Mouse (Mus musculus): ENCODE measurements at regions not wholly inside any gene's neighbourhood (a gene's known extent, or its start where the extent isn't known, plus 50 kb on each side); places are given as distances from the start of the nearest gene placed in this dataset.
"Not testable (repeated sequence)": the region's sequence is repeated elsewhere in the genome, so short reads cannot be mapped to it uniquely, and the experiment has no call there.

DNA sequence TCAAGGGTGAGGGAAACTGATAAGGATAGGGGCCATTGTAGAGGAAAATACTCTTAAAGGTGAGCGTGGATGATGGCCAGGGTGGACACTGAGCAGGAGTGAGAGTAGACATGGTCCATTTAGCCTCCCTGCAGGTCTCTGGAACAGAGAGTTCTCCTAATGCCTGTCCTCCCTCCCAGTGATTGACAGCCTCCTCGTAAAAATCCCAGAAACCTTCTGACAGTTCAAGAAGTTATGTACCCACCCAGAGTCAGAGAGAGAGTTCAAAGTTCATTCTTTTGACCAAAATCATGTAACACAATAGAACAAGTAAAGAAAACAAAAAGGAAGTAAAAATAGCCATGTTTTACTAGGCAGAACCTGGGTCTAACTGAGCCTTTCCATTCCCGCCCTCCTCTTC, 64.5 kb upstream of the Nt5e start:
- no peak for DNase-seq (ENCODE audit: low spot score)
- H3K27me3 ChIP-seq (ENCODE audit: low read depth, poor library complexity, severe bottlenecking): no peaks in the 10 kb centered on the region
- H3K9me3 ChIP-seq (replicated peaks): no peaks in the 10 kb centered on the region
- no peaks in the 10 kb centered on the region for H3K4me1 ChIP-seq
- 83% methylated on average over 3 of the region's 3 CpGs for WGBS
- no peak overlapping the region for H3K27ac ChIP-seq
- H3K36me3 ChIP-seq: no peaks in the 10 kb centered on the region
- no peak overlapping the region for H3K4me3 ChIP-seq

DNA sequence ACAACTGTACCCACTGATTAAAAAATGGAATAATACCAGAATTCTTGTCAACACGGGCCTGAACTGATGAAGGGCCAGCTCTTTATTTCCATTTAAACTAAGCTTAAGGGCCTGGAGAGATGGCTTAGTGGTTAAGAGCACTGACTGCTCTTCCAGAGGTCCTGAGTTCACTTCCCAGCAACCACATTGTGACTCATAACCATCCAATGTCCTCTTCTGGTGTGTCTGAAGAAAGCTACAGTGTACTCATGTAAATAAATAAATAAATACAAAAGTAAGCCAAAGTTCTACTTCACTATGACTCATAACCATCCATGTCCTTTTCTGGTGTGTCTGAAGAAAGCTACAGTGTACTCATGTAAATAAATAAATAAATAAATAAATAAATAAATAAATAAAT, 60.7 kb upstream of the Nt5e start:
- H3K9me3 ChIP-seq (replicated peaks); DNase-seq (ENCODE audit: low spot score); H3K27me3 ChIP-seq (ENCODE audit: low read depth, poor library complexity, severe bottlenecking); H3K36me3 ChIP-seq; H3K4me1 ChIP-seq; H3K4me3 ChIP-seq; H3K27ac ChIP-seq: not testable (repeated sequence)
- 97% methylated on average over 1 of the region's 1 CpGs for WGBS

DNA sequence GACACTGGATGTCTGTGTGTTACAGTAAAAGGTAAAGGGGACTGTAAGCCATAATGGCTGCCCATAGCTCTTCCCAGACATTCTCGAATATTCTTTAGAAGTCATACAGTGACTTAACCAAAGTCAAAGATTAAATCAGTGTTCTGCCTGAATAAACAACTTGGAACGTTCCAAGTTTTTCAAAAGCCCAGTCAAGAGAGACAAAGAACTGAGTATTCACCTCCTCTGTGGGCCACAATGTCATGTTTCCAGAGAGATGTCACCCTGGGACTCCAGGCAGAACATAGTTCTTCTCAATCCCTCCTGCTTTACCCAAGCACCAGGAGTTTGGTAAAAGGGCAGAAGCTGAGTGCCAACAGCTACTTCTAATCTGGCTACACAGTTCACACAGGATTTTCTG, 58.2 kb upstream of the Nt5e start:
- Histone ChIP-seq H3K27ac (no peak overlapping the region), H3K27me3 (ENCODE audit: low read depth, poor library complexity, severe bottlenecking) (no peaks in the 10 kb centered on the region), H3K9me3 (replicated peaks) (no peaks in the 10 kb centered on the region), H3K36me3 (no peaks in the 10 kb centered on the region), H3K4me3 (no peak overlapping the region), H3K4me1 (no peaks in the 10 kb centered on the region)
- no peak for DNase-seq (ENCODE audit: low spot score)
- 85% methylated on average over 2 of the region's 2 CpGs for WGBS

DNA sequence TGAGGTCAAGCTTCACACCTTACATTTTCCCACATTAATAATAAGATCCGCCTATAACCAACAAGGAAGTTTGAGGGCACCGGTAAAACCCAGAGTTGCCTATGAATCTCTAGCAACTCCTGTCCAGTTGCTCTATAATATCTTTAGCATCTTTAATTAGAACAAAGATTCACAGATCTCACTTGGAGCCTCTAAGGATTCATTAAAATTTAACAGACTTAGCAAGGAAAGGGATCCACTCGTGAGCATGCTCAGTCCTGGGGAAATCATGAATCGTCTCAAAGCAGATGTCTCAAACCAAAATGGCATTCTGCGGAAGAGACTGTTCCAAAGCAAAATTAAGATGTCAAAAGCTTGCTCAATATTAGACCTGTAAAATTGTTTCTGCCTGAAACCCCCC, 57.8 kb upstream of the Nt5e start:
- H3K4me3 ChIP-seq: no peak overlapping the region
- WGBS: 90% methylated on average over 5 of the region's 5 CpGs
- H3K27me3 ChIP-seq (ENCODE audit: low read depth, poor library complexity, severe bottlenecking): no peaks in the 10 kb centered on the region
- no peaks in the 10 kb centered on the region for H3K9me3 ChIP-seq (replicated peaks)
- no peaks in the 10 kb centered on the region for H3K36me3 ChIP-seq
- no peaks in the 10 kb centered on the region for H3K4me1 ChIP-seq
- no peak overlapping the region for H3K27ac ChIP-seq
- DNase-seq (ENCODE audit: low spot score): no peak

DNA sequence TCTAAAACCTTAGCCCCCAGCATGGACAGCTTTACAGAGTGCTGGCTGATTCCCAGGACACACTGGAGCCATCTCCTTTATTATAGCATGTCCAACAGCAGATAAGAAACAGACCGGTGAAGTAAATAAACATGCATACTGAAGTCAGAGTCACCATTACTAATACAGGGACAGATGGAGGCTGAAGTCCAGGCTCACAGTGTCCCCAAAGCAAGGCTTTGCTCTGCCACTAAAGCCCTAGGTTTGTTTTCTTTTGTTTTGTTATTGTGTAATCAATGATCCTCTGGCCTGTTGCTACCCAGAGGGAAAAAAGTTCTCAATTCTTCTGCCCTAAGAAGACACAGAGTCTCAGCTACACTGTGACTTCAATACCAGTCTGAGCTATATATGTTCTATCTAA, 56.2 kb upstream of the Nt5e start:
- no peak overlapping the region for H3K4me3 ChIP-seq
- no peaks in the 10 kb centered on the region for H3K9me3 ChIP-seq (replicated peaks)
- H3K4me1 ChIP-seq: no peaks in the 10 kb centered on the region
- WGBS: 86% methylated on average over 1 of the region's 1 CpGs
- H3K36me3 ChIP-seq: no peaks in the 10 kb centered on the region
- no peaks in the 10 kb centered on the region for H3K27me3 ChIP-seq (ENCODE audit: low read depth, poor library complexity, severe bottlenecking)
- DNase-seq (ENCODE audit: low spot score): no peak
- H3K27ac ChIP-seq: no peak overlapping the region

DNA sequence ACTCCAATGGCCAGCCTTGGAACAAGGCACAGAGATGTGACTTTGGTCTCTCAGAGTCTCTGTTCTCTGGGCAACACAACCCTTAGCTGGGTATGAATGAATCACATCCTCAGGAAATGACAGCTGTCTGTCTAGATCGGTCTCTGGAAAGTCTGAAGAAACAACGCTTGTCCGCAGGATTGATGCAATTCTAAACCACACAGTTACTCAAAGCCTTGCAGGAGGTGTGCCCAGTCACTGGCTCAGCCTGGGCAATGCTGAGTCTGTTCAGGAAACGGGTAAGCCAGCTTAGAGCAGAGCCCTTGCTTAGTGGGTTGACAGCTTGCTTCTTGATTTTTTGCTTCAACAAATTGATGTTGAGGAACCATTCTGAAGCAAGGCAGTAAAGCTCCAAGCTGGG, 53.7 kb upstream of the Nt5e start:
- H3K36me3 ChIP-seq: no peaks in the 10 kb centered on the region
- H3K4me3 ChIP-seq: no peak overlapping the region
- H3K9me3 ChIP-seq (replicated peaks): no peaks in the 10 kb centered on the region
- 84% methylated on average over 4 of the region's 4 CpGs for WGBS
- no peak for DNase-seq (ENCODE audit: low spot score)
- H3K27me3 ChIP-seq (ENCODE audit: low read depth, poor library complexity, severe bottlenecking): no peaks in the 10 kb centered on the region
- no peaks in the 10 kb centered on the region for H3K4me1 ChIP-seq
- no peak overlapping the region for H3K27ac ChIP-seq

DNA sequence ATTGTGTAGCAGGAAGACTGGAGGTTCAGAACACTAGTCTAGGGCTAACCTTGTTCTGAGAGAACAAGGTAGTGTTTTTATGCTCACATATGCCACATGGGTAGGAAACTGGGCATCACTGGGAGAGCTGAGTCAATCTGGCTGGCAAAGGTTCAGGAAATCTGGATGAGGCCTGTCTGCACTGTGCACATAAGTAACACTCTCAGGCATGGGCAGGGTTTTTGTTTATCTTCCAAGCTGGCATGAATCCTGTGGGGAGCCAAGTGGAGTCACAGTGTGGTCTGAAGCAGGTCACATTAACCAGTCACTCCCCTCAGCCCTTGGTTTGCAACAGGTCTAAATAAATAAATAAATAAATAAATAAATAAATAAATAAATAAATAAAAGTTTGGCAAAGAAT, 53.0 kb upstream of the Nt5e start:
- no peak for DNase-seq (ENCODE audit: low spot score)

DNA sequence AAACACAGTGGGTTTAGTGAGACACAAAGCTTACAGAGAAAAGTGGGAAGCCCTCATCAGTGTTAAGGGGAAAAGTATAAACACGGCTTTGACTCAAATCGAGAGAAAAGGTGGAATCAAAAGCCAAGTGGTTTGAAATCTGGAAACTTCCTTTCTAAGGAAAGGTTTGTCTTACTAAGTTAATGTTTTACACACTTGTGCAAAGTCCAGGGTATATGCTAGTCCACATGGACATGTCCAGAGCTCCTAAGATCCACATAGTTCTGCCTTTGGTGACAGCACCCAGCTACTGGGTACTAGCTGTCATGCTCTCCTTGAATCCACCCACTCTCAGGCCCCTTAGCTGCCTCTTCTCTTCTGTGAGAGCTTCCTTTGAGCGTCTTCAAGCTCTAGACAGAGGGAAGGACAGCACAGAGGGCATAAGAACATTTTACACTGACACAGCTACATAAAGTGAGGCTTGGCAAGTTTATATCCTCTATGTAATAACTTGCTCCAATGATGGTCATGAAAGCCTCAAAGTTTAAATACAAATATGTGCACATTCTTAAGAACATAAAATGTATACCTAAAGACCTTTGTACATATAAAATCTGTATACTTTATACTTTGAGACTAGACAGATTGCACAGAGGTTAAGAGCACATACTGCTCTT, 52.2 kb upstream of the Nt5e start:
- no peak for DNase-seq (ENCODE audit: low spot score)
- Histone ChIP-seq H3K27ac (no peak overlapping the region), H3K27me3 (ENCODE audit: low read depth, poor library complexity, severe bottlenecking) (no peaks in the 10 kb centered on the region), H3K9me3 (replicated peaks) (no peaks in the 10 kb centered on the region), H3K36me3 (no peaks in the 10 kb centered on the region), H3K4me3 (no peak overlapping the region), H3K4me1 (no peaks in the 10 kb centered on the region)
- WGBS: 84% methylated on average over 3 of the region's 3 CpGs

More for the DNA sequence above, 53.0 kb upstream of the Nt5e start:
- H3K36me3 ChIP-seq: no peaks in the 10 kb centered on the region
- H3K27ac ChIP-seq: no peak overlapping the region
- no peaks in the 10 kb centered on the region for H3K4me1 ChIP-seq
- H3K4me3 ChIP-seq: no peak overlapping the region
- H3K9me3 ChIP-seq (replicated peaks): no peaks in the 10 kb centered on the region
- no peaks in the 10 kb centered on the region for H3K27me3 ChIP-seq (ENCODE audit: low read depth, poor library complexity, severe bottlenecking)

DNA sequence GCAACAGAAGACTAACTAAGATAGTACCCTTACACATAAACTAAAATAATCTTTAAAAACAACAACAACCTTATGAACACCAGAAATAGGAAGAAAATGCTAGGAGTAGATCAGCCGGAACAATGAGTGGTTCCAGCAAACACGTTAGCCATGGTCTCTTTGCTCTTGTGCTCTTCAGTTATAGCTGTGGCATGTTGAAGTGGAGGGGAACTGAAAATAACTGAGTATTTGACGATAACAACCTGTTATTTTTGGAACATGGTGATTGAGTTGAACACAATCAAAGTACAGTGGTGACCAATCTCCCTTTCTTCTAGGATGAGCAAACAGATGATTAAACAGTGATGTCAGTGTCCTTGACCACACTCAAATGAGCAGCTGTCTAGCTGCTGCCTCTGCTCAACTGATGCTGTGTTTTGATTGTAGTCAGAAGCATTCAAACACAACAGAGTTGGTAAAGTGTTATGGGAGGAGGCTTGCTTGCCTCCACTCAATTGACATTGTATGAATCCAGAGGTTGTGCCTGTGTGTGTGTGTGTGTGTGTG, 50.9 kb upstream of the Nt5e start:
- 88% methylated on average over 3 of the region's 3 CpGs for WGBS
- Histone ChIP-seq H3K9me3 (replicated peaks) (no peaks in the 10 kb centered on the region), H3K4me3 (no peak overlapping the region), H3K27ac (no peak overlapping the region), H3K4me1 (no peaks in the 10 kb centered on the region), H3K27me3 (ENCODE audit: low read depth, poor library complexity, severe bottlenecking) (no peaks in the 10 kb centered on the region), H3K36me3 (no peaks in the 10 kb centered on the region)
- no peak for DNase-seq (ENCODE audit: low spot score)

DNA sequence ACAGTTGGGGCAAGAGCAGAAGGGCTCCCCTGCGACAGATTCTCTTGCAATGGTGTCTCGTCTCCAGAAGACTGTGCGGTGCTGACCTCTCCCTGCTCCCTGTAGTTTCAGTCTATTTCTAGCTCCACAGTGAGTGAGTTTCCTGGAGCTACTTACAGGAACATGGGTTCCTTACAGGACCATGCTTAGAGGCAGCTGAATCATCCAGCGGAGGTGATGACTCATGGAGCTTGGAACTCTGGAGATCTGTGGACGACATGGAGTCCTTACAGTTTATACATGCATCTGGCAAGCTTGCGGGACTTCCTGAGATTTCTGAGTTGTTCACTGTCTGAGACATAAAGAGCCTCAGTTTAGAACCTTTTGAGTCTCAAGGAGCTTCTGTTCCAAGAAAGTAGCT, 50.0 kb upstream of the Nt5e start:
- no peaks in the 10 kb centered on the region for H3K4me1 ChIP-seq
- H3K27me3 ChIP-seq (ENCODE audit: low read depth, poor library complexity, severe bottlenecking): no peaks in the 10 kb centered on the region
- DNase-seq (ENCODE audit: low spot score): no peak
- H3K4me3 ChIP-seq: no peak overlapping the region
- H3K9me3 ChIP-seq (replicated peaks): no peaks in the 10 kb centered on the region
- H3K36me3 ChIP-seq: no peaks in the 10 kb centered on the region
- 89% methylated on average over 6 of the region's 6 CpGs for WGBS
- no peak overlapping the region for H3K27ac ChIP-seq

Data from limb, embryonic 10.5 days (tissue).